11 mouse cellular contexts compared by ENCODE assay signal in the genomic region with DNA sequence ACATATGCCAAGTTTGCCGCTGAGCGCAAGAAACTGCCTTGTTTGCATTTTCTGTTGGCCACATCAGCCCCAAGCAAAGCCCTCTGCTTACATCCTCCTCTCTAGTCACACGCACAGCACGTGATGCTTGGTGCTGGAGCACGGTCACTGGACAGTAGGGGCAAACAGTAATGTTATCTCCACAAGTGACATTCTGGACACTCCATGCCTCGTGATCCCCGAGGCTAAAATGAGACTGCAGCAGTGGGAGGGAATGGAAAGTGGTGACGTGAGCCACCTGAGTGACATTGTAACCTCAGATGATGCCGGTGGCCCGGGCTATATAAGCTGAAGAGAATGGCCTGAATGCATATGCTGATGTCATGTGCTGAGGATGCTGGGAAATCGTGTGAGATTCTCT. TPM values are rescaled to one million over a fixed set of nuclear protein-coding genes. Genes with fewer than 3 reads are reported as not detected.
DNase-seq lines count a peak whose midpoint lies in the region; ATAC-seq and TF ChIP-seq lines count a peak whose summit lies in the region.
"Had no signal": no experiment of that assay in that cellular context is flagged by ENCODE, and none has a peak within 500 bp of the region (broad histone marks: within the 10 kb centered on the region; RNA-seq: fewer than 3 reads in every experiment).

No protein-coding gene starts in this region.

- H3K4me3 ChIP-seq in forebrain, postnatal 0 days (ENCODE audit: low read depth, low read length) = no peak overlapping the region
- H3K4me3 ChIP-seq in forebrain, embryonic 13.5 days = no peak overlapping the region
- H3K4me3 ChIP-seq in ES-E14 (ENCODE audit: insufficient read depth in 1 of 2, low read depth in 1 of 2, low read length in 2 of 2, poor library complexity in 1 of 2, severe bottlenecking in 1 of 2) = no peak overlapping the region
- peak overlapping the region; percentile 38; the same call in 1 of the 2 replicates for H3K4me3 ChIP-seq in heart, adult 2 months
- H3K4me3 ChIP-seq: erythroblast, embryonic 14.5 days had no signal

- 0 out of 2 replicates have a peak, but pooled peaks have one; percentile 41 for TF ChIP-seq POLR2A in heart, adult 2 months (IDR thresholded peaks at IDR 0.05; ENCODE audit: insufficient read depth, low read depth, low read length)

- H3K4me2 ChIP-seq in forebrain, postnatal 0 days (ENCODE audit: low read depth) = no peak overlapping the region
- no peak overlapping the region for H3K4me2 ChIP-seq in forebrain, embryonic 13.5 days

- DNase-seq in forebrain, postnatal 0 days = no peak
- DNase-seq in ES-E14 (ENCODE audit: low read depth, low spot score) = no peak
- peak; percentile 55 to 82 for DNase-seq in heart, adult 2 months
- DNase-seq in heart, postnatal 10 days = peak; percentile 80 to 88
- DNase-seq in frontal cortex, postnatal 10 days (ENCODE audit: low spot score in 2 of 2) = no peak
- no peak for DNase-seq in cerebellum, adult 11 months

- H3K27ac ChIP-seq in forebrain, postnatal 0 days (ENCODE audit: low read depth, low read length) = no peak overlapping the region
- H3K27ac ChIP-seq in forebrain, embryonic 13.5 days = no peak overlapping the region
- no peak overlapping the region for H3K27ac ChIP-seq in ES-E14 (ENCODE audit: insufficient read depth, low read depth, low read length, poor library complexity, severe bottlenecking)
- H3K27ac ChIP-seq in heart, adult 2 months = peak overlapping the region; percentile 96

- TF ChIP-seq EP300 in heart, adult 2 months (IDR thresholded peaks at IDR 0.05; ENCODE audit: insufficient read depth, low read depth, low read length) = peak; percentile 100

- no peak for TF ChIP-seq CTCF in forebrain, postnatal 0 days (IDR thresholded peaks at IDR 0.05; ENCODE audit: low read depth)
- TF ChIP-seq CTCF in heart, adult 2 months (IDR thresholded peaks at IDR 0.05) = no peak

- intact Hi-C loops in heart, adult 2 months (cut with DNase I) = loop anchor here (1.0 to 5.0 kb wide), 2 partner anchors 31 to 88 kb away; no protein-coding TSS in a partner anchor
- intact Hi-C loops in heart, postnatal 10 days (cut with DNase I) = loop anchor here (1.0 kb wide), 1 partner anchor 30 kb away; a partner anchor contains a TSS

- H3K79me2 ChIP-seq in heart, adult 2 months (replicated peaks; ENCODE audit: control insufficient read depth, insufficient read depth, low read length) = no peaks in the 10 kb centered on the region

- 0 out of 2 replicates have a peak, but pooled peaks have one; percentile 10 for ATAC-seq in forebrain, postnatal 0 days
- no peak for ATAC-seq in forebrain, embryonic 13.5 days
- no peak for ATAC-seq in frontal cortex, adult (ENCODE audit: low TSS enrichment)
- ATAC-seq: intestine, postnatal 0 days; midbrain, embryonic 16.5 days had no signal

- H3K36me3 ChIP-seq in forebrain, postnatal 0 days (ENCODE audit: insufficient read depth) = no peaks in the 10 kb centered on the region
- H3K36me3 ChIP-seq in forebrain, embryonic 13.5 days (ENCODE audit: poor library complexity, severe bottlenecking) = no peaks in the 10 kb centered on the region
- H3K36me3 ChIP-seq in ES-E14 (ENCODE audit: control insufficient read depth, insufficient read depth, low read length, poor library complexity, severe bottlenecking) = no peaks in the 10 kb centered on the region
- no peaks in the 10 kb centered on the region for H3K36me3 ChIP-seq in heart, adult 2 months (ENCODE audit: control insufficient read depth, insufficient read depth, low read length)

- H3K4me1 ChIP-seq in forebrain, postnatal 0 days (ENCODE audit: insufficient read depth) = no peaks in the 10 kb centered on the region
- H3K4me1 ChIP-seq in forebrain, embryonic 13.5 days = no peaks in the 10 kb centered on the region
- no peaks in the 10 kb centered on the region for H3K4me1 ChIP-seq in ES-E14 (ENCODE audit: control insufficient read depth in 2 of 2, insufficient read depth in 2 of 2, low read length in 2 of 2, poor library complexity in 1 of 2)
- H3K4me1 ChIP-seq in heart, adult 2 months (ENCODE audit: control insufficient read depth, insufficient read depth, low read length) = peaks cover 3% of the 10 kb centered on the region

- H3K9me3 ChIP-seq in forebrain, postnatal 0 days (ENCODE audit: low read length) = no peaks in the 10 kb centered on the region
- no peaks in the 10 kb centered on the region for H3K9me3 ChIP-seq in forebrain, embryonic 13.5 days (replicated peaks)
- no peaks in the 10 kb centered on the region for H3K9me3 ChIP-seq in ES-E14 (ENCODE audit: control insufficient read depth, insufficient read depth, low read depth, low read length)

- WGBS in forebrain, postnatal 0 days = 84% methylated on average over 11 of the region's 11 CpGs
- WGBS in forebrain, embryonic 13.5 days = 92% methylated on average over 11 of the region's 11 CpGs
- WGBS in heart, adult 2 months = 45% methylated on average over 11 of the region's 11 CpGs

- in situ Hi-C loops in ES-E14 (cut with MboI; ENCODE audit: low sequenced_read_pairs in 2 of 2, unreplicated experiment in 2 of 2) = no loop called here

- no peaks in the 10 kb centered on the region for H3K27me3 ChIP-seq in forebrain, postnatal 0 days (ENCODE audit: insufficient read depth, low read length)
- no peaks in the 10 kb centered on the region for H3K27me3 ChIP-seq in forebrain, embryonic 13.5 days
- H3K27me3 ChIP-seq in heart, adult 2 months (ENCODE audit: control insufficient read depth, insufficient read depth, low read length) = no peaks in the 10 kb centered on the region

- H3K9ac ChIP-seq in forebrain, postnatal 0 days = no peak overlapping the region
- no peak overlapping the region for H3K9ac ChIP-seq in forebrain, embryonic 13.5 days
- no peak overlapping the region for H3K9ac ChIP-seq in ES-E14 (ENCODE audit: insufficient read depth, low read depth, low read length, poor library complexity, severe bottlenecking)
- peak overlapping the region; percentile 56 for H3K9ac ChIP-seq in heart, adult 2 months (ENCODE audit: low read depth, low read length)

TF ChIP-seq in ES-E14, 5 proteins besides CTCF, POLR2A, EP300 and RAD21:
- TF ChIP-seq ZC3H11A (IDR thresholded peaks at IDR 0.05; ENCODE audit: borderline replicate concordance, low read depth, low read length) (no peak), MAFK (IDR thresholded peaks at IDR 0.05; ENCODE audit: insufficient read depth, low read depth, low read length) (0 out of 2 replicates have a peak, but pooled peaks have one; percentile 32)

RNA-seq across cellular contexts. Expression of a gene that starts 24.9 kb away (rescaled TPM):
- 16.2 and 17.8 TPM in 2 replicates for total RNA-seq in forebrain, postnatal 0 days (2014; rRNA removed)
- 5.2 and 6.0 TPM in 2 replicates for polyA plus RNA-seq in forebrain, postnatal 0 days (2015; fragmentation: Nextera tagmentation; extraction: Ambion mirVana)
- 18.3 and 20.9 TPM in 2 replicates for polyA plus RNA-seq in forebrain, embryonic 13.5 days (2015; fragmentation: Nextera tagmentation; extraction: Ambion mirVana)
- total RNA-seq in ES-E14 (2012; rRNA removed) = 190 and 244 TPM in 2 replicates
- 10 to 100 TPM; 16.1 TPM for total RNA-seq in heart, adult 2 months (2021)
- 7.4 and 11.8 TPM in 2 replicates for polyA plus RNA-seq in heart, adult 2 months (2012; rRNA removed)
- total RNA-seq in heart, postnatal 10 days (2021) = 10 to 100 TPM; 15.9 to 16.0 TPM

RNA-seq across cellular contexts. Expression of a gene that starts 29.4 kb away (rescaled TPM):
- total RNA-seq in forebrain, postnatal 0 days (2014; rRNA removed) = 3.9 and 5.9 TPM in 2 replicates
- polyA plus RNA-seq in forebrain, postnatal 0 days (2015; fragmentation: Nextera tagmentation; extraction: Ambion mirVana) = 6.0 TPM in 2 replicates
- polyA plus RNA-seq in forebrain, embryonic 13.5 days (2015; fragmentation: Nextera tagmentation; extraction: Ambion mirVana) = 1.3 and 1.9 TPM in 2 replicates
- 6.8 and 6.9 TPM in 2 replicates for total RNA-seq in ES-E14 (2012; rRNA removed)
- 1,000 to 10,000 TPM; 1,397 to 1,781 TPM for total RNA-seq in heart, adult 2 months (2021)
- polyA plus RNA-seq in heart, adult 2 months (2012; rRNA removed) = 1,690 and 1,900 TPM in 2 replicates
- total RNA-seq in heart, postnatal 10 days (2021) = 1,000 to 10,000 TPM; 2,174 to 2,192 TPM
- polyA plus RNA-seq: erythroblast, embryonic 14.5 days had no signal

Comparison
In these comparisons a context has a peak if more than half of its experiments do, and no peak if none do; other contexts are left out.
1. DNase-seq: peak in heart, adult 2 months (2 of 2) and heart, postnatal 10 days (2 of 2); none in forebrain, postnatal 0 days (single experiment), ES-E14 (single experiment), frontal cortex, postnatal 10 days (0 of 2) and cerebellum, adult 11 months (single experiment).
2. RNA of a gene that starts 24.9 kb away (total RNA-seq): 190 to 244 TPM in ES-E14; 16.2 to 17.8 TPM in forebrain, postnatal 0 days, 16.1 TPM in heart, adult 2 months and 15.9 to 16.0 TPM in heart, postnatal 10 days; every median in the first group is over 10 times any median in the second.
3. RNA of a gene that starts 29.4 kb away (total RNA-seq): 2,174 to 2,192 TPM in heart, postnatal 10 days and 1,397 to 1,781 TPM in heart, adult 2 months; 6.8 to 6.9 TPM in ES-E14 and 3.9 to 5.9 TPM in forebrain, postnatal 0 days; every median in the first group is over 100 times any median in the second.